Mouse (Mus musculus) testis, adult 2 months (tissue): ENCODE results near the gene Papss2.

Experiments
- CTCF ChIP-seq: fragments of 200-500 bp; IDR thresholded peaks from 2 replicates; pipeline ENCODE4 v1.5.1; 2012; ENCODE audit warnings: low read depth, mild to moderate bottlenecking, inconsistent platforms, low read length, moderate library complexity; ENCODE audit not compliant: control insufficient read depth, insufficient read depth, insufficient replicate concordance
- POLR2A ChIP-seq: fragments of 200-500 bp; IDR thresholded peaks from 2 replicates; pipeline ENCODE4 v1.6.1; 2012; ENCODE audit warnings: low read depth, mild to moderate bottlenecking, inconsistent platforms, low read length, moderate library complexity; ENCODE audit not compliant: control insufficient read depth

DNA sequence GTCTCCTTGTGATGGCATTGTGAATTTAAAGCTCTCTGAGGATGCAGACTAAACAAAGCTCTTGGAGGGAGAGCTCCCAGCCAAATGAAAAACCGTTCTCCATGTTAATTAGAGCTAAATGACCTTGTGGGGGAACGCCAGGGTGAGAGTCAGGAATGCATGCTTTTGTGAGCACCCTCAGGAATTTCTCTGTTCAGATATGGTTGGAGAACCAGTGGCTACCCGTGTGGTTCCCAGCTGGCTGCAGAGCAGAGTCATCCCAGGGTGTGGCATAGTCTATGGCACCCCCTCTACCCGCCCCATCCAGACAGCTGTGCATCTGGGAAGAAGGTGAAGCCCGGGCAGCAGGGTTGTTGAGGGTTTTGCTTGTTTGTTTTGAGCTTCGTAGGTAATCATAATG lies 7.9 kb upstream of the Papss2 start:
- no peak for TF ChIP-seq POLR2A
- TF ChIP-seq CTCF, result no peak
